Mouse (Mus musculus): ENCODE data around the gene Scaf8.
"Not testable (repeated sequence)": the region's sequence is repeated elsewhere in the genome, so short reads cannot be mapped to it uniquely, and the experiment has no call there.

The Scaf8 gene

DNA sequence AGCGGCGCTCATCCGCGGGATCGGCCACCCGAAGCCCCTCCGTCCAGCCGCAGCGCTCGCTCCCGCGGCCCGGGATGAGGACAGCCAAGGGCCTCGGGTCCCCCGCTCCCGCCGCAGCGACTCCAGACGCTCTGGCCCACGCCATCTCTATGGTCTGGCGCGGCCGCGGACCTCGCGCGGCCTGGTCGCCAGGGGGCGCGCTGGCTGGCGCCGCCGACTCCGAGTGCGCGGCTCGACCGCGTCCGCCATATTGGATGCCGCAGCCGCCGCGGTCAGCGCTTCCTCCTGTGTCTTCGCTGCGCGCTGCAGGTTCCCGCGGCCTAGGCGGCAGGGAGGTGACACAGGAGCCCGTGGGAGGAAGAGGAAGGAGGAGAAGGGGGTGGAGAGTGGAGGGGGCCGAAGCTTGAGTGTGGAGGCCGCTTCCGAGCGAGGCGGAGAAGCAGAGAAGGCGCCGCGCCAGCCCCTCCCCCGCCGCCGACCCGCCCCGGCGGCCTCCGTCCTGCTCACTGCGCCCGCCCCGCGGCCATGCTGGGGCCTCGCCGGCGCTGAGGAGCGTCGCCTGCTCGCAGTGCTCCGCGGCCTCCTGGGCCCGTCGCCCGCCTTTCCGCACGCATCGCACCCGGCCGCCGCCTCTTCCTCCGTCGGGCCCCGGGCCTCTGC is at the start of gene Scaf8:
TSS of gene Scaf8 (plus strand) at position 253 of the 660 bp plus-strand sequence.
- peak; percentile 87 for DNase-seq (ENCODE audit: low read depth, low spot score)

DNA sequence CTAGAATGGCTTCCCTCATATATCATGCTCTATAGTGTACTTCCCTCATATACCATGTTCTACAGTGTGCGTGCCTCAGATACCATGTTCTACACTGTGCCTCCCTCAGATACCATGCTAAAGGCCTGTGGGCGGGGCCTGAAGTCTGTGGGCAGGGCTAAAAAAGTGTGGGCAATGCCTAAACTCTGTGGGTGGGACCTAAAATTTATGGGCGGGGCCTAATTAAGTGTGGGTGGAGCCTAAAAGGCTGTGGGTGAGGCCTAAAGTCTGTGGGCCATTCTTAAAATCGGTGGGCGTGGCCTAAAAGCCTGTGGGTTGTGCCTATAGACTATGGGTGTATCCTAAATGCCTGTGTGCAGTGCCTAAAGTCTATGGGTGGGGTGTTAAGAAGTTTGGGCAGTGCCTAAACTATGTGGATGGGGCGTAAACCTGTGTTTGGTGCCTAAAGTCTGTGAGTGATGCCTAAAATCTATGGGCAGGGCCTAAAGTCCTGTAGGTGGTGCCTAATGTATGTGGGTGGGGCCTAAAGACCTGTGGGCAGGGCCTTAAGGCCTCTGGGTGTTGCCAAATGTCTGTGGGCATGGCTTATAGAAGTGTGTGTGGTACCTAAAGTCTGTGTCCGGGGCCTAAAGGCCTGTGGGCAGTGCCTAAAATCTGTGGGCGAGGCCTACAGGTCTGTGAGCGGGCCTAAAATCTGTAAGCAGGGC is 39.5 kb upstream of the Scaf8 start:
- peak; percentile 57 for DNase-seq (ENCODE audit: low read depth, low spot score)

DNA sequence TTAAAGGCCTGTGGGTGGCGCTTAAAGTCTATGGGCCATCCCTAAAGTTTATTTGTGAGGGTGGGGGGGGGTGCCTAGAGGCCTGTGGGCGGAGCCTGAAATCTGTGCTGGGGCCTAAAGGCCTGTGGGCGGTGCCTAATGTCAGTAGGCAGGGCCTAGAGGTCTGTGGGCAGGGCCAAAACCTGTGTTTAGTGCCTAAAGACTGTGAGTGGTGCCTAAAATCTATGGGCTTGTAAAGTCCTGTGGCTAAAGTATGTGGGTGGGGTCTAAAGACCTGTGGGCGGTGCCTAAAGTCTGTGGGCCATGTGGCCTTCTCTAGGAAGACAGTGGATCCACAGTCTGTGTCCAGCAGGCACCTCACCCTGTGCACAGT is 38.9 kb upstream of the Scaf8 start:
- DNase-seq (ENCODE audit: low read depth, low spot score), result peak; percentile 76

DNA sequence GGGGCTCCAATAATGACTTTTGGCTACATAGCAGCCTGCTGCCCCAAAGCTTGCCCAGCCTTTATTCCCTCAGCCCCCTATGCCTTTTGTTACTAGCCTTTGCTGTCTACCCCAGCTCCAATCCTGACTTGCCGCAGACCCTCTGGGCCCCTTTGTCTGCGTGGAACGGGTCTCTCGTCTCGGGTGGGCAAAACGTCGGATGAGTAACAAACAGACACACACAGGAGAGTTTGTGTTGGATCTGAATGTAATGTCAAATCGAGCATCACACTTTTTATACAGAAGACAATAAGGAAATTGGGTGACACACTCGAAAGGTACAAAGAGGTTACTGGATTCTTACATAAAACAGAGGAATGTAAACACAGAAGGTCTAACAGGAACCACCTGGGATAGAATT is 36.8 kb upstream of the Scaf8 start:
- DNase-seq (ENCODE audit: low read depth, low spot score), result peak; percentile 59

DNA sequence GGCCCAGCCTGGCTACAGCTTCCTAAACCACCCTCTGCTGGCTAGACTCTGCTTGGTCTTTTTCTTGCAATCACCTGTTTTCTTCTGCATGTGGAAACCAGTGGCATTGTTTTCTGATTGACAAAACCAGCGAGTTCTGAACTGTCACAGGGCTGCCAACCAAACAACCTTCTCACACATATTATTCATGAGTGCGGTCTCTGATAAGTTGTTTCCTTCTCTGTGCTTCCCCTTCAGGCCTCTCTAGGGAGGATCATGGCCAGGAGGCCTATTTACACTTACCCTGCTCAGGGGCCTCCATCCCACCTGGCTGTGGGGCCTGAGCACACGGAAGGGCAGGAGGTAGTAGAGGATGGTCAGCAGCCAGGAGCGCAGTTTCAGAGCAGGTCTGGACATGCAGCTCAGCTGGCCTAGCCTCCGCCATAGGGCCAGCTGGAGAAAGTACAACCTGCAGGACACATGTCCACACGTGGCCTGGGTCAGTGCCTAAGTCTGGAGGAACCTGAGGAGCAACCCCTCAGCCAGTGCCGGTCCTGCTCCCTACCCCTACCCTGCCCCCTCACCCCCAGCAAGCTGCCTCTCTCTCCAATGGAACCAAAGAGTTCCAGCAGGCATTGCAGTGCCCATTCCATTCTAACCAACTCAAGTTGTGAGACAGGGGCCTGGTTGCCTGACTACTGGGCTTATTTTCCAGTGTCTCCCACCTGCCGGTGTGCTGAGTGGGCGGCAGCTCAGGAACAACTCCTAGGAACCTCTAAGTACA is 34.0 kb upstream of the Scaf8 start:
- not testable (repeated sequence) for DNase-seq (ENCODE audit: low read depth, low spot score)

DNA sequence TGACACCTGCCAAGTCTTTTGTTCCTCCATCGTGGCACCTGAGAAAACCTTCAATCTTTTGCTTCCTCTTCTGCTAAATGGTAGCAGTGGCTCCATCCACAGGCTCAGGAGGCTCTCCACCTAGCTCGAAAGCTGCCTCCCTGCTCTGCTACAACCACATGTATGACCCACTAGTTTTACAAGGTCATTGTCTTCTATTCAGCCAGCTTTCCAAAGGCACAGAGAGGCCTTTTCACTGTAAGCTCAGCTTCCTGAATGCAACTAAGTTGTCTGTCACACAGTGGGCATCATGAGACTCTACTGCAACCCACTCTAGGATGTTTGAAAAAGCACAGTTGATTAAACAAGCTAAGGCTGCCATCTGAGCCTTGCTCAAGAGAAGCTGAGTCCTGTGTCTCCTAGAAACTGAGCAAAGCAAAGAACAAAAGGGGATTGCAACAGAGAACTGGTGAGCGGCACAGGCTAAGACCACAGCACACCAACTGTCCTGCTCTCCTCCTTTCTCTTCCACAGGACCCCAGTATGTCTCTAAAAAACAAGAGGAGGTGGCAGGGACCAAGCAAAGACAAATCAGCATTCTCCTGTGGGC is 33.2 kb upstream of the Scaf8 start:
- DNase-seq (ENCODE audit: low read depth, low spot score), result not testable (repeated sequence)

DNA sequence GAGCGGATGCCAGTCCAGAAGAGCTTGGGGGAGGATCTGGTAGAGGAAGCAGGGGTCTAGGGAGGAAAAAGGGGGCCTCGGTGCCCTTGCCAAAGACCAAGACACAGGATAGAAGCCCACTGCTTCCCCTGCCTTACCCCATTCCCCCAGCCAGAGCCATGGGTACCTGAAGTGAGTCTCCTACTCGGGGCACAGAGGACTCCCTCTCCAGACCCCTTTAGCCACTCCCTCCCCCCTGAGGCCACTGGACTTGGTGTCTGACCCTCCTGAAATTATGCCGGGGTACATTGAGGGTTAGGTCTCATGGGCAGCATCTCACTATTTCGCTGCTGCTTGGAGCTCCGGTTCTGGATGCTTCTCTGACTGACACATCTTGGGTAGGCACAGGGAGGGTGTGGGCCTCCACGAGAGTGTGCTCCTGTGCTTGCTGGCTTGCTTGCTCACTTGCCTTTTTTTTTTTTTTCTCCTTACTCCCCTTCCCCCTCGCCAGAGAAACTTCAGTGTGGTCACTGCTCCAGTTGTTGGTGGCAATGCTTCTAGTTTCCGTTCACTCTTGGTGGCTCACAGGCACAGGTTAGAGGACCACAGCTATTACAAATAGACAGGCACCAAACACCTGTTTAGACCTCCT is 32.5 kb upstream of the Scaf8 start:
- peak; percentile 69 for DNase-seq (ENCODE audit: low read depth, low spot score)

DNA sequence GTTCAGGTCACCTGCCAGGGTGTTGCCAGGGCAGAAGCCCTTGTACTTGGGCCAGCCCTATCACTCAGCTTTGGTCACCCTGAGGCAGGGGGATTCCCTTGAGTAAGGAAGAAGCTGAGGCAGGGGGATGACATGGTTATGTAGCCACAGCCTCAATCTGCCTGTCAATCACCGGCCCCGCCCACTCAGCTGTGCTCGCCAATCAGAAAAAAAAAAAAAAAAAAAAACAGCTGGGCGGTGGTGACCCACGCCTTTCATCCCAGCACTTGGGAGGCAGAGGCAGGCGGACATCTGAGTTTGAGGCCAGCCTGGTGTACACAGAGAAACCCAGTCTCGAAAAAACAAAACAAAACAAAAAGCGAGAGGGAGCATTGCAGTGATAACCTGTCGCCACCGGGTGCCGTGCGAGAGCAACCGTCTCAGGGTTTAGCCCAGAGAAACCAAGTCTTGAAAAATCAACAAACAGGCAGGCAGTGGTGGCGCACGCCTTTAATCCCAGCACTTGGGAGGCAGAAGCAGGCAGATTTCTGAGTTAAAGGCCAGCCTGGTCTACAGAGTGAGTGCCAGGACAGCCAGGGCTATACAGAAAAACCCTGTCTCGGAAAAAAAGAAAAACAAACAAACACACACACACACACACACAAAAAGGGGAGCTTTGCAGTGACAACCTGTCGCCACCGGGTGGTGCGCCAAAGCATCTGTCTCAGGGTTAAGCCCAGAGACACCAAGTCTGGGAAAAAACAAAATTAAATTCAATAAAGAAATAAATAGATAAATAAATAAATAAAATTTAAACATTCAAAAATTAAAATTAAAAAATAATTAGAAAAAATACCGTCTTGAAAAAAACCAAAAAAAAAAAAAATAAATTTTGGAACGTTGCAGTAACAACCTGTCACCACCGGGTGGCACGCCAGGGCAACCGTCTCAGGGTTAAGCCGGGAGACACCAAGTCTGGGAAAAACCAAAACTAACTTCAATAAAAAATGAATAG is 31.7 kb upstream of the Scaf8 start:
- DNase-seq (ENCODE audit: low read depth, low spot score), result peak; percentile 76

DNA sequence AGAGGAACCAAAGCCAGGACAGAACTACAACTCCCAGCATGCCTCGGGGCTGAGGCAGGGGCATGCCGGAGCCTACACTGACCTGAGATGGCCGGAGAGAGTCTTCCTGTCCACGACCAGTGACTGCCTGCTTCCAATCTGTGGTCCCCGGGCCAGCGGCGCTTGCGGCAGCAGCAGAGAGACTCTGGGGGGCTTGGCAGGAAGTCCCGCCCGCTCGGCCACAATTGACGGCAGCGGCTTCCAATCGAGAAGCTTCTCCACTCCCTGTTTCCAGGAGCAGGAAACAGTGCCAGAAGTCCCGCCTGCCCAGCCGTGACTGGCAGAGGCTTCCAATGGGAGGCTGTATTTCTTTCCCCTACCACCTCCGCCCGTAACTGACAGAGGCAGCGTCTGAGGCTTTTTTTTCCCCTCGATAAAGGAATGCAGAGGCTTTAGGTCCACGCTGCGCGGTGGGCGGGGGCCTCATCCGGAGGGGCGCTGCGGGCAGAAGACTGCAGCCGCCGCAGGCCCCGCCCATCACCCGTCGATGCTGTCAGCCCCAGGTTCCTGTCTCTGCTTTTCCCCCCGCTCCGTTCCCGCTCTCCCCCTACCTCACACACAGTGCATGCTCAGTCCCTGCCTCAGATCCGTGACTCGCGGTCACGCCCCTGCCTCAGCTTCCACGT is 30.8 kb upstream of the Scaf8 start:
- peak; percentile 99 for DNase-seq (ENCODE audit: low read depth, low spot score)

DNA sequence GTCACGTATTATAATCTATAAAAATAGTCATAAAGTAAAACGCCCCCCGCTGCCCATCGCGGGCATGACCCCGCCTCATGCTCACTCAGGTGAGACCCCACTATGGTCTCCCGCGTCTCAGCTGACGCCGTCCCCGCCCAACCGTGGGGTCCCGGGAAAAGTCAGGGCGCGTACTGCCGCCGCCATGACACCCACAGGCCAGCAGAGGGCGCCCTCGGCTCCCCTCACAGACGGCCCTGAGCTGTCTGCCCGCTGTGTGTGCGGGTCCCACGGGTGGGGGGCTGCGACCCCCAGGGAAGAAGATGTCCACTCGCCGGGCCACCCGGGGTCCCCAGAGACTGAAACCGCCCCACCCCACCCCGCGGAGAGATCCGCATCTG is 30.2 kb upstream of the Scaf8 start:
- peak; percentile 67 for DNase-seq (ENCODE audit: low read depth, low spot score)

DNA sequence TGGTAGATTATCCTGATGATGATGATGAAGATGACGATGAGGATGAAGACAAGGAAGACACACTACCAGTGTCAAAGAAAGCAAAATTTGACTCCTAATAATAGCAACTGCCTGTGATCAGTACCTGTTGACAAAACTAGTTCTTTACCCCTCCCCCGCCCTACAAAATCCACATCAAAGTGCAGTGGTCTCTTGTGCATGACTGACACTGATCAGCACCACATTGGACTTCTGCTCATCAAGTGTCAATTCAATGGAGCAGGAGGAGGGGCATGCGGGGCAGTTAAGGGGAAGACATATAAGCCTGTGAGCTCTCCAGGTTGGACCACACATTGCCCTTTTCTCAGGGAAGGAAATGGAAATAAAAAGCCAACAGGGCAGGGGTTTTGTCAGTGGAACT is 29.6 kb upstream of the Scaf8 start:
- DNase-seq (ENCODE audit: low read depth, low spot score), result peak; percentile 53

DNA sequence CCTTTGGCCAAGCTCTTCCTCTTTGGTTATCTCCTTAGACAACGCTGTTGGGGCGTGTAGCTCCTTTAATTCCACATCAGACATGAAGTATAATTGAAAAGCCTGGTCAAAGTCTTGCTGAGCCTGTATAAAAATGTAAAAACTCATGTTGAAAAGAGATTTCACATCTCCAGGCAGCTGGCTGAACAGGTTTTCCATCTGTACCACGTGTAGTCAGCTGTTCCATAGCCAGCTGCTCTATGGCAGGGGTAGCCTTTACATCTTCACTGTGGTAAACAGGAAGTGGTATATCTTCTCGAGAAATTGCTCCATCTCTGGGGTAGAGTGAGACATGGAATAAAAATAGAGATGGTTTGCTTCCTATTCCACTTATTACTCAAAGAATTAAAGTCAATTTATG is 22.1 kb upstream of the Scaf8 start:
- no peak for DNase-seq (ENCODE audit: low read depth, low spot score)

DNA sequence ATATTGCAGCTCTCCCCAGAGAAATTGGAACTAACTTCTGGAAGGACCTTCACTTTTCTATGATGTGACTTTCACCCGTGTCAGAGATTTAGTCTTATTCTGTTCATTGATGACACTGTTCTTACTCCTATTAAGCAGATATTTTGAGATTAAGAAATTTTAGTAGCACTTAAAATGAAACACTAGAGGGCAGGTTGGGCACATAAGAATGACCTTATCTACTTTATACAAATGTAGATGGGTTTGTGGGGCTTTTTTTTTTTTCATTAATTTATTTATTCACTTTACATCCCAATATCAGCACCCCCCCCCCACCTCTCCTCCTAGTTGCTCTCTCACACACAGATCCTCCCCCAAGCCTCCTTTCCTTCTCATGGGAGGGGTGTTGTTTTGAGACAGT is 15.5 kb upstream of the Scaf8 start:
- not testable (repeated sequence) for DNase-seq (ENCODE audit: low read depth, low spot score)

DNA sequence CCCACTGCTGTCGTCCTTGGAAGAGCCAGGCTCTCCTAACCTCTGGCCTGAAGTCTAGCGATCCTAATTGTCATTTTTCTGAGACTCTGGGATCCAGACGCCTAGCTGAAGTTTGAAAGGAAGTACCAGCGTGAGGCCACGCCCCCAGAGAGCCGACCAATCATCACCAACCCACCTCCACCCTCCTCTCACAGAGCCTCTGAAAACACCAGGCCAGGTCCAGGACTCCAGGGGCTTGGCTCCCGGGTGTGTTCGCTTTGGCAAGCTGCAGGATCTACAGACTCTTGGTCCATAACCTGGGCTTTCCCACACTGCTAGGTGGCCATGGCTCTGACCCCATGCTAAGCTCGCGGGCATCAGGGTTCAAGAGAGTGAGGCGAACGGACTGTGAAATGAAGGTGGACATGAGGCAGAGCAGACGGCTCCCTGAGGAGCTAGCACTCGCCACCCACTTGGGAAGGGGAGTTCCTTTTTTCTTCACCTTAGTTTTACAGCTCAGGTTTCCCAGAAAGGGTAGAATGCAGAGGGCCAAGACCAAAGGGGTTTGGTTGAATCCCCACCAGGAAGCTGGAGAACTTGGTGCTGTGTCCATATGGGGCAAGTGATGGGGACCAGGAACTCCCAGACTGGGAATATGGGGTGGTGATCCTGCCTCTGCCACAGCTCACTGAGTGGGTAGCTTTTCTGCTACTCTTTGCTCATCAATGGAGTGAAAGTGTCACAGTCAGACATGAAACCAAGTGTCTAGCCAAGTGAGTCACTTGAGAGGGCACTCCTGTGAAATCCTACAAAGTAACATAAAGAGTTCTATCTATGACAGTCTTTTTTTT is 12.2 kb upstream of the Scaf8 start:
- peak; percentile 78 for DNase-seq (ENCODE audit: low read depth, low spot score)

DNA sequence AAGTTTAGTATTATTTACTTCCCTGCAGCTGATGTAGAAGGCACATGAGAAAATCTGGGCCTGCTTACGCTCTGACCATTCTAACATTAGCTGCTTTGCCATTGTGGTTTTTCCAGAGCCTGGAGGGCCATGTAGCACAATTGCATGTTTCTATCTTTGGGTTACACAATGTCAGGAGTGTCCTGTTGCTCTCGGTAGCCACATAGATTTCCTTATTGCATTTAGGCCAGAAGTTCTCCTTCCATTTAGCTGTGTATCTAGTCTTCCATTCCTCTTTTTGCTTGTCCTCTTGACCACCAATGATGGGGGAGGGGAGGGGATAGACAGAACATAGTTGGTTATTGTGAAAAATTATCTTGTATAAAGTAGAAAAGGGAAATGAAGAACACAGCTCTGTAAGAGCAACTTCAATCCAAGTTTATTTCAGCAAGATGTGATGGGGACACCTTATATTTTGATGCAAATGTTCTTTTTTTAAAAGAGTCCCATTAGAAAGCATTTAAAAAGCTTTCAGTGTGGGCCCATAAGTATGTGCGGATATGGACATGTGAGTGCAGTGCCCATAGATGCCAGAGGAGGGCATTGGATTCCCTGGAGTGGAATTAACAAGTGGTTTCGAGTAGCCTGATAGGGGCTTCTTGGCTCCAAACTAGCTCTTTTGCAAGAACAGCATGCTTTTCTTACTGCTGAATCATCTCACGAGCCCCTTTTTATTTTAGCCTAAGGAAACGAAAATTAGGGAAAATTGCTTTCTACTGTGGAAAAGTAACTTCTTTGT is 10.4 kb upstream of the Scaf8 start:
- peak; percentile 28 for DNase-seq (ENCODE audit: low read depth, low spot score)

DNA sequence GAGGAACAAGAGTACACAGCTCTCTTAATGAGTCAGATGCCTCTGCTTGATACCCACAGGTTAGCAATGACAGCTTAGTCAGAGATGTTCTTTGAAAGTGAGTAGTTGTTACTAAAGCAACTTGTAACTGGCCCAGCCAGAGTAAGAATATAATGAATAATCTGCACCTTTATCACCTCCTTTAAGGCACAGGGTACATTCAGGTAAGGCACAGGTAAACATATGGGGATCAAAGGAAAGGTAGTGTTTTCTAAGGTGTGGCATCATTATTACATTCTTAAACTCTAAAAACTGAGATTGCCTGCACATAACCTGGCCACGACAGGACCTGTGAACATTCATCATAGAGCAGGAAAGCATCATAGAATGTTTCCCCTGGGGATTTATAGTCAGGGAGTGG is 9.8 kb upstream of the Scaf8 start:
- no peak for DNase-seq (ENCODE audit: low read depth, low spot score)

DNA sequence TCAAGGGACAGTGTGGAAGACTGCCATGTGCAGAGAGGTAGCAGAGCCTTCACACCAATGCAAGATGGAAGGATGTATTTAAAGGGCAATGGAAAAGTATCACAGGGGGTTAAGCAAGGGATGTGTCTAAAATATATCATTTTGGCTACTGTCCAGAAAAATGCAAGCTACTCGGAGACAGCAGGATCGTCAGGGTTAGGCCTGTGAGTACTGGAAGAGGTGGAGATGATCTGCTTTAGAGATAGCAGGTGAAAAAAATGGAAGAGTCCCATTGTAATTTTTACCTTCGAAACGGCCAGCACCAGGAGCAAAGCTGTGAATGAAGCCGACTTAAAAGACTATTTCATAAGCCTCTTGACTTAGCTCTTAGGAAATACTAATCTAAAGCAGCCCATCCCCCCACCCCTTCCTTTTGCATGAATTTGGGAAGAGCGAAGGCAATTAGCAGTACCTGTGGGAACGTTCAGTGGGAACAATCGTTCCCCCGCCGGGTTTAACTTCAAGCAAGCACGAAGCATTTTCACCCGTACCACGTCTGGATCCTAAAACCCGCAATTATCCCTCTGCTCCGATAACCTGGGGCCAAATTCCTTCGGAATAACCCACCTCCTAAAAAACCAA is 925 bp upstream of the Scaf8 start:
- DNase-seq (ENCODE audit: low read depth, low spot score), result peak; percentile 55

DNA sequence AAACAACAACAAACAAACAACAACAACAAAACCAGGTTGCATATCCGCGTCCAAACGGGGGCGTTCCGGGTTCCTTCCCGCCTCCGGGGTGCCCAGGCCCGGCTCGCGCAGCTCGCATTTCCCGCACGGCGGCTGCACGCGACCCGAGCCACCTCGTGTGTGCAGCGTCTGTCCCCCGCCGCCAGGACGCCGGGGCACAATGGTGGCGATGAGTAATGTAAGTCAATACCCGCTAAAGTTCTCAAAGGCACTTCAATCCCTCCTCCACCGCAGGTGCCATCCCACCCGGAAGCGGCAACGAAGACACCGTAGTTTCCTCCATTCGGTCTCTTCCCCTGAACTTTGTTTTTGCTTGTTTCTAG is 433 bp upstream of the Scaf8 start:
- no peak for DNase-seq (ENCODE audit: low read depth, low spot score)

All from R1 (cell line).